Mouse (Mus musculus): Measurements from ENCODE around the gene Fbxo27. TPM values are rescaled to one million over a fixed set of nuclear protein-coding genes. Genes with fewer than 3 reads are reported as not detected.
"Not testable (repeated sequence)": the region's sequence is repeated elsewhere in the genome, so short reads cannot be mapped to it uniquely, and the experiment has no call there.

The Fbxo27 gene
- polyA plus RNA-seq, 1 experiment from 2014 or later: 3.6 TPM

DNA sequence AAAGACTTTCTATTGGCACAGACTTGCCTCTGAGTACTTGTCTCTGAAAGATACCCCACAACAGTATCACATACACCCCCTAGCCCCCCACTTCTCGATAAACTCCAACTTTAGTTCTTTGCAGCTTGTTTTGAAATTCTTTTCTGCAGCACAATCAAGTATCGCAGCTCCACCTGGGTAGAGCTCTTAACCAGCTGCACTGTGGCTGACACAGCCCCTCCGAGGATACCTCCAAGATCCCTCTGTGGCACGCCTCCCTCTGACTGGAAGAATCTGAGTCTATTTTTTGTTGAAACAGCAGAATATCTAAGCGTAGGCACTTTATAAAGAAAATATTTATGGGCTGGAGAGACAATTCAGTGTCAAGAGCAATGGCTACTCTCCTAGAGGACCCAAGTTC is 20.4 kb upstream of the Fbxo27 start:
- Histone ChIP-seq H3K27ac (ENCODE audit: low read length) (no peak overlapping the region), H3K36me3 (ENCODE audit: control insufficient read depth, insufficient read depth) (no peaks in the 10 kb centered on the region), H3K4me2 (ENCODE audit: low read depth, low read length) (no peak overlapping the region), H3K27me3 (ENCODE audit: control insufficient read depth, insufficient read depth, low read length) (no peaks in the 10 kb centered on the region), H3K9ac (ENCODE audit: low read length) (no peak overlapping the region), H3K4me1 (ENCODE audit: control insufficient read depth, insufficient read depth, low read length) (no peaks in the 10 kb centered on the region), H3K4me3 (ENCODE audit: low read length) (no peak overlapping the region), H3K9me3 (replicated peaks; ENCODE audit: control insufficient read depth, low read length) (no peaks in the 10 kb centered on the region)
- 85% methylated on average over 5 of the region's 5 CpGs for WGBS
- ATAC-seq (replicated peaks; ENCODE audit: extremely low read depth, insufficient read depth, low FRiP score): no peak

DNA sequence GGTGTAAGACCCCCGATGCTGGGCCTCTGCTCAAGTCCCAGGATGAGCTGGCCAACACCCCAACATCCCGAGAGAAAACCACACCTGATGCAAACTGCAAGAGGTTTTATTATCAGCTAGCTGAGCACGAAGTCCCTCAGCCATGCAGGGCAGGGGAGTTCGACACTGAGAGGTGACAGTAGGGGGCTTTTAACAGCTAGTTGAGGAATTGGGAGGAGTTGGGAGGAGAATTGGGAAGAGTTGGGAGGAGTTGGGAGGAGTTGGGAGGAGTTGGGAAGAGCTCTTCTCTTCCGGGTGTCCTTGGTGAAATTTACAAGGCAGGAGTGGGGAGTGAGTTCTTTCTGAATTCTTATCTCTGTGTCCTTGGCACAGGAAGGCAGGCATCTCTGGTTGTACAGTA is 19.9 kb upstream of the Fbxo27 start:
- not testable (repeated sequence) for H3K9ac ChIP-seq (ENCODE audit: low read length); ATAC-seq (replicated peaks; ENCODE audit: extremely low read depth, insufficient read depth, low FRiP score); H3K27ac ChIP-seq (ENCODE audit: low read length); H3K36me3 ChIP-seq (ENCODE audit: control insufficient read depth, insufficient read depth); H3K4me3 ChIP-seq (ENCODE audit: low read length); H3K4me2 ChIP-seq (ENCODE audit: low read depth, low read length); H3K27me3 ChIP-seq (ENCODE audit: control insufficient read depth, insufficient read depth, low read length); H3K9me3 ChIP-seq (replicated peaks; ENCODE audit: control insufficient read depth, low read length); H3K4me1 ChIP-seq (ENCODE audit: control insufficient read depth, insufficient read depth, low read length)
- WGBS: 55% methylated on average over 5 of the region's 5 CpGs

GRCm38 (mm10) chr7:28674994-28675393 is 17.7 kb upstream of the Fbxo27 start:
- no peak overlapping the region for H3K27ac ChIP-seq (ENCODE audit: low read length)
- WGBS: 69% methylated on average over 9 of the region's 9 CpGs

DNA sequence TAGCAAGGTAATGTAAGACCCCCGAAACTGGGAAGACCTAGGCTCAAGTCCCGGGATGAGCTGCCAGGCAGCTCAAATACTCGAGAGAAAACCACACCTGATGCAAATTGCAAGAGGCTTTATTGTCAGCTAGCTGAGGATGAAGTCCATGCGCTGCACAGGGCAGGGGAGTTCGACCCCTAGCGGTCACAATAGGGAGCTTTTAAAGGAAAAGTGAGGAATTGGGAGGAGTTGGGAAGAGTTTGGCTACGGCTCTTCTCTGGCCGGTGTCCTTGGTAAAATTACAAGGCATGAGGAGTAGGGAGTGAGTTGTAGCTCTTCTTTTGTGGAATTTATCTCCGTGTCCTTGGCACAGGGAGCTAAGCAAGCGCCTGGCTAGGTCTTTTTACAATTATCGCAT is 16.9 kb upstream of the Fbxo27 start:
- H3K9me3 ChIP-seq (replicated peaks; ENCODE audit: control insufficient read depth, low read length): no peaks in the 10 kb centered on the region
- no peaks in the 10 kb centered on the region for H3K27me3 ChIP-seq (ENCODE audit: control insufficient read depth, insufficient read depth, low read length)
- H3K36me3 ChIP-seq (ENCODE audit: control insufficient read depth, insufficient read depth): no peaks in the 10 kb centered on the region
- ATAC-seq (replicated peaks; ENCODE audit: extremely low read depth, insufficient read depth, low FRiP score): no peak
- H3K9ac ChIP-seq (ENCODE audit: low read length): no peak overlapping the region
- H3K4me2 ChIP-seq (ENCODE audit: low read depth, low read length): no peak overlapping the region
- 43% methylated on average over 11 of the region's 11 CpGs for WGBS
- no peak overlapping the region for H3K27ac ChIP-seq (ENCODE audit: low read length)
- no peak overlapping the region for H3K4me3 ChIP-seq (ENCODE audit: low read length)
- H3K4me1 ChIP-seq (ENCODE audit: control insufficient read depth, insufficient read depth, low read length): 0 out of 2 replicates have a peak, but pooled peaks cover 2% of the 10 kb centered on the region

More at GRCm38 (mm10) chr7:28674994-28675393, 17.7 kb upstream of the Fbxo27 start:
- Histone ChIP-seq H3K4me1 (ENCODE audit: control insufficient read depth, insufficient read depth, low read length) (0 out of 2 replicates have a peak, but pooled peaks cover 2% of the 10 kb centered on the region), H3K9ac (ENCODE audit: low read length) (no peak overlapping the region), H3K27me3 (ENCODE audit: control insufficient read depth, insufficient read depth, low read length) (no peaks in the 10 kb centered on the region), H3K36me3 (ENCODE audit: control insufficient read depth, insufficient read depth) (no peaks in the 10 kb centered on the region), H3K4me2 (ENCODE audit: low read depth, low read length) (no peak overlapping the region), H3K9me3 (replicated peaks; ENCODE audit: control insufficient read depth, low read length) (no peaks in the 10 kb centered on the region), H3K4me3 (ENCODE audit: low read length) (no peak overlapping the region)
- ATAC-seq (replicated peaks; ENCODE audit: extremely low read depth, insufficient read depth, low FRiP score): no peak

DNA sequence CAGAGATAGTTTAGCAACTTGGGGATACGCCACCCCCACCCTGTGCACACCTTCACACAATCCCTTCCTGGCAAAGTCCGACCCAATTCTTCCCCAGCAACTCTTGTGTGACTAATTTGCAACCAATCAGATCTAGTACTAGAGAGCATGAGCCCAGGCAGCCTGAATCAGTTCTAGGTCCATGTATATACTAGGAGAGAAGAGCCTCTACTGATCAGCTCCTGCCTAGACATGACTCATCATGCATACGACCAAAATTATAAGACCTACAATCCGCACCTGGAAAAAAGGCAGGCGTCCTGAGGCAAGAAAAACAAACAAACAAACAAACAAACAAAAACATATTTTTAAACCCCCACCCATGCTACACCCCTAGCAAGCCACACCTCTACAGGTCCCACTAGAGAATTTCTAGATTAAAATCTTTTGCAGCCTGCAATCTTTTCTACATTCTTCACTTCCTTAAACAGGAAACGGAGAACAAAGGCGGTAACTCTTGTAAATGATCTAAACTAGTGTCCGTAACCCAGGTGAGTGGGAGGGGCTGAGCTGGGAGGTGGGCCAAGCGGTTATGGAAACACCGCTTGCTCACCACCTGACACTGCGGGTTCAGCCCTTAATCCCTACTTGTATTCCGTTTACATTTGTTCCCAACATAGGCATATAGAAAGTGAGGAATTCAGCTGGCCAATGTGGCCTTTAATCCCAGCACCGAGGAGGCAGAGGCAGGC is 15.7 kb upstream of the Fbxo27 start:
- no peak overlapping the region for H3K27ac ChIP-seq (ENCODE audit: low read length)
- no peak for ATAC-seq (replicated peaks; ENCODE audit: extremely low read depth, insufficient read depth, low FRiP score)
- H3K4me3 ChIP-seq (ENCODE audit: low read length): no peak overlapping the region
- 76% methylated on average over 13 of the region's 13 CpGs for WGBS
- H3K36me3 ChIP-seq (ENCODE audit: control insufficient read depth, insufficient read depth): no peaks in the 10 kb centered on the region
- H3K9me3 ChIP-seq (replicated peaks; ENCODE audit: control insufficient read depth, low read length): no peaks in the 10 kb centered on the region
- no peak overlapping the region for H3K9ac ChIP-seq (ENCODE audit: low read length)
- 0 out of 2 replicates have a peak, but pooled peaks cover 2% of the 10 kb centered on the region for H3K4me1 ChIP-seq (ENCODE audit: control insufficient read depth, insufficient read depth, low read length)
- H3K4me2 ChIP-seq (ENCODE audit: low read depth, low read length): no peak overlapping the region
- no peaks in the 10 kb centered on the region for H3K27me3 ChIP-seq (ENCODE audit: control insufficient read depth, insufficient read depth, low read length)

GRCm38 (mm10) chr7:28677624-28678023 is 15.0 kb upstream of the Fbxo27 start:
- Histone ChIP-seq H3K9me3 (replicated peaks; ENCODE audit: control insufficient read depth, low read length) (no peaks in the 10 kb centered on the region), H3K4me1 (ENCODE audit: control insufficient read depth, insufficient read depth, low read length) (0 out of 2 replicates have a peak, but pooled peaks cover 2% of the 10 kb centered on the region), H3K27ac (ENCODE audit: low read length) (no peak overlapping the region), H3K9ac (ENCODE audit: low read length) (no peak overlapping the region), H3K27me3 (ENCODE audit: control insufficient read depth, insufficient read depth, low read length) (no peaks in the 10 kb centered on the region), H3K4me3 (ENCODE audit: low read length) (no peak overlapping the region), H3K36me3 (ENCODE audit: control insufficient read depth, insufficient read depth) (no peaks in the 10 kb centered on the region), H3K4me2 (ENCODE audit: low read depth, low read length) (no peak overlapping the region)
- no peak for ATAC-seq (replicated peaks; ENCODE audit: extremely low read depth, insufficient read depth, low FRiP score)
- 89% methylated on average over 8 of the region's 8 CpGs for WGBS

- Histone ChIP-seq H3K9me3 (replicated peaks; ENCODE audit: control insufficient read depth, low read length) (no peaks in the 10 kb centered on the region), H3K4me1 (ENCODE audit: control insufficient read depth, insufficient read depth, low read length) (peaks cover 4% of the 10 kb centered on the region; the same call in 1 of the 2 replicates), H3K4me3 (ENCODE audit: low read length) (no peak overlapping the region), H3K4me2 (ENCODE audit: low read depth, low read length) (no peak overlapping the region), H3K27me3 (ENCODE audit: control insufficient read depth, insufficient read depth, low read length) (peaks cover 12% of the 10 kb centered on the region; the same call in 1 of the 2 replicates), H3K36me3 (ENCODE audit: control insufficient read depth, insufficient read depth) (no peaks in the 10 kb centered on the region), H3K9ac (ENCODE audit: low read length) (no peak overlapping the region), H3K27ac (ENCODE audit: low read length) (no peak overlapping the region)
- no peak for ATAC-seq (replicated peaks; ENCODE audit: extremely low read depth, insufficient read depth, low FRiP score)
- WGBS: 60% methylated on average over 7 of the region's 7 CpGs
Observed at GRCm38 (mm10) chr7:28691075-28691474, 1.6 kb upstream of the Fbxo27 start.

GRCm38 (mm10) chr7:28693321-28693966 is 795 bp downstream of the Fbxo27 start:
- peak overlapping the region; percentile 68 for H3K9ac ChIP-seq (ENCODE audit: low read length)
- peak; percentile 81 for ATAC-seq (replicated peaks; ENCODE audit: extremely low read depth, insufficient read depth, low FRiP score)
- H3K27ac ChIP-seq (ENCODE audit: low read length): no peak overlapping the region

GRCm38 (mm10) chr7:28694423-28694822 is 1.8 kb downstream of the Fbxo27 start:
- ATAC-seq (replicated peaks; ENCODE audit: extremely low read depth, insufficient read depth, low FRiP score): no peak
- Histone ChIP-seq H3K4me2 (ENCODE audit: low read depth, low read length) (peak overlapping the region; percentile 26; the same call in 1 of the 2 replicates), H3K27ac (ENCODE audit: low read length) (no peak overlapping the region), H3K36me3 (ENCODE audit: control insufficient read depth, insufficient read depth) (no peaks in the 10 kb centered on the region), H3K27me3 (ENCODE audit: control insufficient read depth, insufficient read depth, low read length) (peaks cover 12% of the 10 kb centered on the region; the same call in 1 of the 2 replicates), H3K4me1 (ENCODE audit: control insufficient read depth, insufficient read depth, low read length) (peaks cover 4% of the 10 kb centered on the region; the same call in 1 of the 2 replicates), H3K9ac (ENCODE audit: low read length) (no peak overlapping the region), H3K9me3 (replicated peaks; ENCODE audit: control insufficient read depth, low read length) (no peaks in the 10 kb centered on the region), H3K4me3 (ENCODE audit: low read length) (no peak overlapping the region)
- WGBS: 17% methylated on average over 14 of the region's 14 CpGs

More at GRCm38 (mm10) chr7:28693321-28693966, 795 bp downstream of the Fbxo27 start:
- Histone ChIP-seq H3K9me3 (replicated peaks; ENCODE audit: control insufficient read depth, low read length) (no peaks in the 10 kb centered on the region), H3K4me3 (ENCODE audit: low read length) (peak overlapping the region; percentile 63), H3K4me1 (ENCODE audit: control insufficient read depth, insufficient read depth, low read length) (peaks cover 4% of the 10 kb centered on the region; the same call in 1 of the 2 replicates), H3K27me3 (ENCODE audit: control insufficient read depth, insufficient read depth, low read length) (peaks cover 12% of the 10 kb centered on the region; the same call in 1 of the 2 replicates), H3K36me3 (ENCODE audit: control insufficient read depth, insufficient read depth) (no peaks in the 10 kb centered on the region), H3K4me2 (ENCODE audit: low read depth, low read length) (peak overlapping the region; percentile 94)
- 2% methylated on average over 38 of the region's 38 CpGs for WGBS
